Mouse (Mus musculus): ENCODE measurements at regions not wholly inside any gene's neighbourhood (a gene's known extent, or its start where the extent isn't known, plus 50 kb on each side); places are given as distances from the start of the nearest gene placed in this dataset.

- DNase-seq, result no peak
- intact Hi-C loops (cut with DNase I), result no loop called here
These were observed 303.0 kb downstream of the Insig2 start for GRCm38 (mm10) chr1:121029375-121029774.

- intact Hi-C loops (cut with DNase I), result no loop called here
- no peak for DNase-seq
These were observed 297.5 kb downstream of the Insig2 start for GRCm38 (mm10) chr1:121034761-121035393.

- intact Hi-C loops (cut with DNase I), result loop anchor here (5.0 kb wide), 1 partner anchor 119 kb away; no protein-coding TSS in a partner anchor
- DNase-seq, result no peak
These were observed 285.8 kb downstream of the Insig2 start for GRCm38 (mm10) chr1:121046581-121046980.

GRCm38 (mm10) chr1:121047406-121047805 is 285.0 kb downstream of the Insig2 start:
- intact Hi-C loops (cut with DNase I), result loop anchor here (5.0 kb wide), 1 partner anchor 120 kb away; no protein-coding TSS in a partner anchor
- no peak for DNase-seq

GRCm38 (mm10) chr1:121049684-121050083 is 282.7 kb downstream of the Insig2 start:
- DNase-seq, result no peak
- intact Hi-C loops (cut with DNase I), result loop anchor here (5.0 to 10.0 kb wide), 5 partner anchors 122 to 457 kb away; no protein-coding TSS in a partner anchor

- DNase-seq, result no peak
- intact Hi-C loops (cut with DNase I), result loop anchor here (5.0 to 10.0 kb wide), 4 partner anchors 131 to 459 kb away; no protein-coding TSS in a partner anchor
These were observed 281.5 kb downstream of the Insig2 start for GRCm38 (mm10) chr1:121050695-121051495.

GRCm38 (mm10) chr1:121051496-121052119 is 280.8 kb downstream of the Insig2 start:
- intact Hi-C loops (cut with DNase I), result loop anchor here (5.0 to 10.0 kb wide), 4 partner anchors 131 to 459 kb away; no protein-coding TSS in a partner anchor
- no peak for DNase-seq

- no peak for DNase-seq
- intact Hi-C loops (cut with DNase I), result loop anchor here (5.0 to 10.0 kb wide), 4 partner anchors 130 to 460 kb away; no protein-coding TSS in a partner anchor
These were observed 280.3 kb downstream of the Insig2 start for GRCm38 (mm10) chr1:121052120-121052501.

- intact Hi-C loops (cut with DNase I), result loop anchor here (5.0 to 10.0 kb wide), 4 partner anchors 129 to 461 kb away; no protein-coding TSS in a partner anchor
- DNase-seq, result peak; percentile 53 to 56
These were observed 278.7 kb downstream of the Insig2 start for GRCm38 (mm10) chr1:121053692-121054091.

GRCm38 (mm10) chr1:121074569-121074968 is 257.8 kb downstream of the Insig2 start:
- intact Hi-C loops (cut with DNase I), result no loop called here

GRCm38 (mm10) chr1:121082839-121083238 is 249.6 kb downstream of the Insig2 start:
- intact Hi-C loops (cut with DNase I), result no loop called here
- no peak for DNase-seq

More at GRCm38 (mm10) chr1:121074569-121074968, 257.8 kb downstream of the Insig2 start:
- no peak for DNase-seq

- no peak for DNase-seq
- intact Hi-C loops (cut with DNase I), result no loop called here
These were observed 247.2 kb downstream of the Insig2 start for GRCm38 (mm10) chr1:121085101-121085727.

- intact Hi-C loops (cut with DNase I), result no loop called here
- no peak for DNase-seq
These were observed 245.1 kb downstream of the Insig2 start for GRCm38 (mm10) chr1:121087124-121087887.

- intact Hi-C loops (cut with DNase I), result no loop called here
- no peak for DNase-seq
These were observed 241.8 kb downstream of the Insig2 start for GRCm38 (mm10) chr1:121090628-121091027.

- no peak for DNase-seq
These were observed 239.5 kb downstream of the Insig2 start for GRCm38 (mm10) chr1:121092870-121093269.

GRCm38 (mm10) chr1:121096551-121097550 is 235.5 kb downstream of the Insig2 start:
- intact Hi-C loops (cut with DNase I), result loop anchor here (5.0 kb wide), 1 partner anchor 975 kb away; the partner anchor contains the start of genes 3110009E18Rik and Dbi
- DNase-seq, result peak; percentile 44 to 74

More at GRCm38 (mm10) chr1:121092870-121093269, 239.5 kb downstream of the Insig2 start:
- intact Hi-C loops (cut with DNase I), result no loop called here

GRCm38 (mm10) chr1:121111776-121112344 is 220.5 kb downstream of the Insig2 start:
- intact Hi-C loops (cut with DNase I), result no loop called here
- peak in 1 of 2 experiments; percentile 5 for DNase-seq

GRCm38 (mm10) chr1:121112464-121112863 is 219.9 kb downstream of the Insig2 start:
- intact Hi-C loops (cut with DNase I), result no loop called here
- DNase-seq, result peak; percentile 5 to 6
